Mouse (Mus musculus) embryonic fibroblast, embryonic 13.5 days (primary cell): Measurements from ENCODE around the gene Ankra2.

Experiments used
- CTCF ChIP-seq: IDR thresholded peaks from 2 replicates; pipeline ENCODE4 v1.5.1; 2011; ENCODE audit warnings: mild to moderate bottlenecking, control low read depth, low read length, moderate library complexity, borderline replicate concordance; ENCODE audit not compliant: insufficient read depth
- POLR2A ChIP-seq: IDR thresholded peaks from 2 replicates; pipeline ENCODE4 v1.6.1; 2011; ENCODE audit warnings: low read depth, mild to moderate bottlenecking, control low read depth, low read length, moderate library complexity

DNA sequence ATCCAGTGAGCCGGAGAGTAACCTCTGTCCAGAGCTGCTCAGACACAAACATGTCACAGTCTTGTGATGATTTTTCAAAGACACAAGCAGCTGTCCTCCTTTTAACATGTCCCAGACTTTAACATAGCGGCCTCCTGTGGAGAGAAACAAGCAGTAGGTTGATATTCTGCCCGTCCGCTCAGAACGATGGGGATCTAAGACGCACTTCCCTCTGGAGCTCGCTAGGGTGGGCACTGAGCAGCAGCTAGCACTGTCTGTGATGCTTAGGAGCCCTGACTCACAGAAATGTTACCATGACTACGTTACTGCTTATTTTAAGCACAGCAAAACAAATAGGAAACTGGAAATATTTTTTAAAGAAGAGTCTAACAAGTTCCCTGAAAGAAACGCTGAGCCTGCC is 8.0 kb upstream of the Ankra2 start:
- TF ChIP-seq CTCF (no peak), POLR2A (no peak)
